Mouse (Mus musculus): Measurements from ENCODE around the gene Fut1. TPM values are rescaled to one million over a fixed set of nuclear protein-coding genes. Genes with fewer than 3 reads are reported as not detected.

Fut1 gene
- polyA plus RNA-seq, 1 experiment = 0.04 TPM

GRCm38 (mm10) chr7:45605704-45606289, 11.3 kb upstream of the Fut1 start:
- TF ChIP-seq MYOG (IDR thresholded peaks at IDR 0.05; ENCODE audit: control insufficient read depth, extremely low read depth, insufficient read length) (no peak), MYOD1 (IDR thresholded peaks at IDR 0.05; ENCODE audit: control insufficient read depth, insufficient read length, low read depth) (no peak), FOSL1 (IDR thresholded peaks at IDR 0.05; ENCODE audit: insufficient read depth, low read length, poor library complexity, severe bottlenecking) (no peak), CTCF (IDR thresholded peaks at IDR 0.05; ENCODE audit: control insufficient read depth, insufficient read depth, insufficient read length) (no peak)
- H3K79me3 ChIP-seq (ENCODE audit: low read depth) = no peaks in the 10 kb centered on the region

GRCm38 (mm10) chr7:45609511-45609910, 7.6 kb upstream of the Fut1 start:
- H3K4me3 ChIP-seq (ENCODE audit: insufficient read depth, poor library complexity, severe bottlenecking) = no peak overlapping the region
- H3K79me2 ChIP-seq (ENCODE audit: control insufficient read depth, insufficient read depth) = no peaks in the 10 kb centered on the region
- TF ChIP-seq CTCF (IDR thresholded peaks at IDR 0.05; ENCODE audit: control insufficient read depth, insufficient read depth, insufficient read length) (no peak), CEBPB (IDR thresholded peaks at IDR 0.05; ENCODE audit: low read depth) (no peak), MYOD1 (IDR thresholded peaks at IDR 0.05; ENCODE audit: control insufficient read depth, insufficient read length, low read depth) (no peak), MAX (IDR thresholded peaks at IDR 0.05) (no peak), USF1 (IDR thresholded peaks at IDR 0.05; ENCODE audit: low read depth) (no peak), MYOG (IDR thresholded peaks at IDR 0.05; ENCODE audit: control insufficient read depth, extremely low read depth, insufficient read length) (no peak), FOSL1 (IDR thresholded peaks at IDR 0.05; ENCODE audit: insufficient read depth, low read length, poor library complexity, severe bottlenecking) (no peak)
- no peaks in the 10 kb centered on the region for H3K36me3 ChIP-seq (ENCODE audit: control insufficient read depth, insufficient read depth)
- H3ac ChIP-seq (ENCODE audit: control insufficient read depth, insufficient read length, low read depth) = no peak overlapping the region
- no peaks in the 10 kb centered on the region for H3K79me3 ChIP-seq (ENCODE audit: low read depth)
- H3K27me3 ChIP-seq (ENCODE audit: control insufficient read depth, insufficient read depth, insufficient read length) = no peaks in the 10 kb centered on the region

More at GRCm38 (mm10) chr7:45605704-45606289, 11.3 kb upstream of the Fut1 start:
- H3K79me2 ChIP-seq (ENCODE audit: control insufficient read depth, insufficient read depth) = no peaks in the 10 kb centered on the region
- H3K36me3 ChIP-seq (ENCODE audit: control insufficient read depth, insufficient read depth) = no peaks in the 10 kb centered on the region
- H3ac ChIP-seq (ENCODE audit: control insufficient read depth, insufficient read length, low read depth) = no peak overlapping the region
- no peak overlapping the region for H3K4me3 ChIP-seq (ENCODE audit: insufficient read depth, poor library complexity, severe bottlenecking)
- no peaks in the 10 kb centered on the region for H3K27me3 ChIP-seq (ENCODE audit: control insufficient read depth, insufficient read depth, insufficient read length)

- Histone ChIP-seq H3K79me3 (ENCODE audit: low read depth) (no peaks in the 10 kb centered on the region), H3K79me2 (ENCODE audit: control insufficient read depth, insufficient read depth) (no peaks in the 10 kb centered on the region), H3K4me3 (ENCODE audit: insufficient read depth, poor library complexity, severe bottlenecking) (no peak overlapping the region), H3K27me3 (ENCODE audit: control insufficient read depth, insufficient read depth, insufficient read length) (no peaks in the 10 kb centered on the region), H3ac (ENCODE audit: control insufficient read depth, insufficient read length, low read depth) (no peak overlapping the region), H3K36me3 (ENCODE audit: control insufficient read depth, insufficient read depth) (no peaks in the 10 kb centered on the region)
- TF ChIP-seq CEBPB (IDR thresholded peaks at IDR 0.05; ENCODE audit: low read depth) (no peak), MYOG (IDR thresholded peaks at IDR 0.05; ENCODE audit: control insufficient read depth, extremely low read depth, insufficient read length) (no peak), CTCF (IDR thresholded peaks at IDR 0.05; ENCODE audit: control insufficient read depth, insufficient read depth, insufficient read length) (no peak), MAX (IDR thresholded peaks at IDR 0.05) (no peak), MYOD1 (IDR thresholded peaks at IDR 0.05; ENCODE audit: control insufficient read depth, insufficient read length, low read depth) (no peak)
Observed at GRCm38 (mm10) chr7:45616277-45616676, 812 bp upstream of the Fut1 start.

GRCm38 (mm10) chr7:45618316-45618715, 1.2 kb downstream of the Fut1 start:
- Histone ChIP-seq H3K4me3 (ENCODE audit: insufficient read depth, poor library complexity, severe bottlenecking) (no peak overlapping the region), H3K27me3 (ENCODE audit: control insufficient read depth, insufficient read depth, insufficient read length) (no peaks in the 10 kb centered on the region), H3ac (ENCODE audit: control insufficient read depth, insufficient read length, low read depth) (no peak overlapping the region), H3K36me3 (ENCODE audit: control insufficient read depth, insufficient read depth) (no peaks in the 10 kb centered on the region), H3K79me3 (ENCODE audit: low read depth) (no peaks in the 10 kb centered on the region), H3K79me2 (ENCODE audit: control insufficient read depth, insufficient read depth) (no peaks in the 10 kb centered on the region)
- TF ChIP-seq USF1 (IDR thresholded peaks at IDR 0.05; ENCODE audit: low read depth) (no peak), FOSL1 (IDR thresholded peaks at IDR 0.05; ENCODE audit: insufficient read depth, low read length, poor library complexity, severe bottlenecking) (no peak), MYOG (IDR thresholded peaks at IDR 0.05; ENCODE audit: control insufficient read depth, extremely low read depth, insufficient read length) (no peak), MAX (IDR thresholded peaks at IDR 0.05) (no peak), CTCF (IDR thresholded peaks at IDR 0.05; ENCODE audit: control insufficient read depth, insufficient read depth, insufficient read length) (no peak), MYOD1 (IDR thresholded peaks at IDR 0.05; ENCODE audit: control insufficient read depth, insufficient read length, low read depth) (no peak)

GRCm38 (mm10) chr7:45619592-45619991, 2.5 kb downstream of the Fut1 start:
- peaks cover 4% of the 10 kb centered on the region for H3K27me3 ChIP-seq (ENCODE audit: control insufficient read depth, insufficient read depth, insufficient read length)
- no peak overlapping the region for H3ac ChIP-seq (ENCODE audit: control insufficient read depth, insufficient read length, low read depth)
- H3K79me2 ChIP-seq (ENCODE audit: control insufficient read depth, insufficient read depth) = no peaks in the 10 kb centered on the region
- H3K4me3 ChIP-seq (ENCODE audit: insufficient read depth, poor library complexity, severe bottlenecking) = no peak overlapping the region
- H3K36me3 ChIP-seq (ENCODE audit: control insufficient read depth, insufficient read depth) = no peaks in the 10 kb centered on the region
- no peaks in the 10 kb centered on the region for H3K79me3 ChIP-seq (ENCODE audit: low read depth)
- TF ChIP-seq CTCF (IDR thresholded peaks at IDR 0.05; ENCODE audit: control insufficient read depth, insufficient read depth, insufficient read length) (no peak), CEBPB (IDR thresholded peaks at IDR 0.05; ENCODE audit: low read depth) (no peak), USF1 (IDR thresholded peaks at IDR 0.05; ENCODE audit: low read depth) (no peak), MYOG (IDR thresholded peaks at IDR 0.05; ENCODE audit: control insufficient read depth, extremely low read depth, insufficient read length) (no peak), MAX (IDR thresholded peaks at IDR 0.05) (no peak), MYOD1 (IDR thresholded peaks at IDR 0.05; ENCODE audit: control insufficient read depth, insufficient read length, low read depth) (no peak), FOSL1 (IDR thresholded peaks at IDR 0.05; ENCODE audit: insufficient read depth, low read length, poor library complexity, severe bottlenecking) (no peak)

GRCm38 (mm10) chr7:45621443-45621842, 4.4 kb downstream of the Fut1 start, which contains the start of gene Izumo1:
Gene Izumo1 (plus strand): TSS chr7:45621811.
- TF ChIP-seq MAX (IDR thresholded peaks at IDR 0.05) = no peak
- no peak for TF ChIP-seq CEBPB (IDR thresholded peaks at IDR 0.05; ENCODE audit: low read depth)
- TF ChIP-seq CTCF (IDR thresholded peaks at IDR 0.05; ENCODE audit: control insufficient read depth, insufficient read depth, insufficient read length) = no peak
- no peak for TF ChIP-seq MYOD1 (IDR thresholded peaks at IDR 0.05; ENCODE audit: control insufficient read depth, insufficient read length, low read depth)
- TF ChIP-seq USF1 (IDR thresholded peaks at IDR 0.05; ENCODE audit: low read depth) = no peak
- TF ChIP-seq MYOG (IDR thresholded peaks at IDR 0.05; ENCODE audit: control insufficient read depth, extremely low read depth, insufficient read length) = no peak
- no peak for TF ChIP-seq FOSL1 (IDR thresholded peaks at IDR 0.05; ENCODE audit: insufficient read depth, low read length, poor library complexity, severe bottlenecking)
- no peak within 1 kb of the TSS for H3K4me3 ChIP-seq (ENCODE audit: insufficient read depth, poor library complexity, severe bottlenecking)
- no peaks in the 10 kb centered on the region for H3K36me3 ChIP-seq (ENCODE audit: control insufficient read depth, insufficient read depth)
- no peaks in the 10 kb centered on the region for H3K79me2 ChIP-seq (ENCODE audit: control insufficient read depth, insufficient read depth)
- H3K79me3 ChIP-seq (ENCODE audit: low read depth) = no peaks in the 10 kb centered on the region
- H3ac ChIP-seq (ENCODE audit: control insufficient read depth, insufficient read length, low read depth) = no peak within 1 kb of the TSS
- peaks cover 10% of the 10 kb centered on the region for H3K27me3 ChIP-seq (ENCODE audit: control insufficient read depth, insufficient read depth, insufficient read length)
